Mouse (Mus musculus): ENCODE measurements around the gene St3gal2.
A peak's percentile ranks its signal among the peaks of the same experiment; 100 is the strongest.
"Not testable (repeated sequence)": the region's sequence is repeated elsewhere in the genome, so short reads cannot be mapped to it uniquely, and the experiment has no call there.

The St3gal2 gene

DNA sequence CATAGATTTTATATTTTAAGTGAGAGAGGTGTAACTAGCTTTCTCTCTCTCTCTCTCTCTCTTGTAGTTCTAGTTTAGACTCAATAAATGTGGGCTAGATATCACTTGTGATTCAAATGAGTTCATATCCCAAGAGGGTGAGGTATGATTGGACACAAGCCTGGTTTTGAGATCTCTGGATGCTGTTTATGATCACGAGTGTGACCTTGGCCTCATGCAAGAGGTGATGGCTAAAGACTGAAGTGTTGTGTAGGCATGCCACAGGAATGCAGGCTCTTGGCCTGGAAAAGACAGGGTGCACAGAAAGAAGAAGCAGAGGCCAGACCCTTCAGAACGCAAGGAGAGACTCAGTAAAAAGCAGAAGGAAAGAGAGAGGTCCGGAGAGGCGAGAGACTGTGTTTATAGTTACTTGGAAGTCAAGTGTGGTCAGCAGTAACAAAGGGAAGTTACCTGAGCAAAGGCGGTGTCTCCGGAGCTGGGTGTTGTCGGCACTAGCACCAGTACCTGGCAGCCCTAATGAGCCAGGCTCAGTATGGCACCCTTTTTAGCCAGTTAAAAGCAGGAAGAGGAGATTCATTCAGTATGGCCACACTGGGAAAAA, 24.7 kb downstream of the St3gal2 start:
- DNase-seq (ENCODE audit: low spot score), result no peak

GRCm38 (mm10) chr8:110945716-110946115, 26.0 kb downstream of the St3gal2 start:
- no peak for DNase-seq (ENCODE audit: low spot score)

DNA sequence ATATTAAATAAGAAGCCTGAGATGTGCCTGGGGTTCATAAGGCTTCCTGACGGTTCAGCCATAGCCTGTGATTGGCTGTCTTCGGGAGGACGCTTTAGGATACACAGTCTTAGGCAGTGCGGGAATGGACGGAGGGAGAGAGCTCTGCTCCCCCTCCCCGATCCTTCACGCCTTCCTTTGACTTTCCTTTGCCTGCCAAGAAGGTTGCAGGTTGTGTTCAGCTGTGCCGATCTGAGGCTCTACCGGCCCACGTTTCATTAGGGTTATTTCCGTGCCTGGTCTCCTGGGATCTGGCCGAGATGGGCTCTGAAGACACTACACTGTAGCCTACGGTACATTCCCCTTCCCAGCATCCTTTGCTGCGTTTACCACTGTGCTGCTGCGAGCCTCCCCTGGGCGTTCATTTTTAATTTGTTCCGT, 30.4 kb downstream of the St3gal2 start:
- DNase-seq (ENCODE audit: low spot score), result no peak

DNA sequence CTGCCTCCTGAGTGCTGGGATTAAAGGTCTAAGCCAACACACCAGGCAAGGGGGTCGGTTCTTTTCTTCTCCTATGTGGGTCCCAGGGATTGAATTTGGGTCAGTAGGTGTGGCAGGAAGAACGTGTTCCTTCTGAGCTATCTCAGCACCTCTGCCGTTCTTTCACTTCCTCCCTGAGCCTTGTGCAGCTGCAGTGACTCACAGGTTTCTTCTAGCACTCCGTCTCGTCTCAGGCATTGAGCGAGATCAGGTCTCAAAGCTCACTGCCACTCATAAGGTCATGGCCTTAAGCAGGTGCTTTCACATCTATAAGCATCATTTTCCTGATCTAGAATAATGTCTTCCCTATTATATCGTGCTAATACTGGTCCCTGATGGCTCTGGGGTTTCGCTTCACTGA, 35.1 kb downstream of the St3gal2 start:
- DNase-seq (ENCODE audit: low spot score), result no peak

GRCm38 (mm10) chr8:110956619-110957450, 37.1 kb downstream of the St3gal2 start:
- DNase-seq (ENCODE audit: low spot score), result no peak

- no peak for DNase-seq (ENCODE audit: low spot score)
These were observed 37.7 kb downstream of the St3gal2 start for GRCm38 (mm10) chr8:110957471-110957870.

DNA sequence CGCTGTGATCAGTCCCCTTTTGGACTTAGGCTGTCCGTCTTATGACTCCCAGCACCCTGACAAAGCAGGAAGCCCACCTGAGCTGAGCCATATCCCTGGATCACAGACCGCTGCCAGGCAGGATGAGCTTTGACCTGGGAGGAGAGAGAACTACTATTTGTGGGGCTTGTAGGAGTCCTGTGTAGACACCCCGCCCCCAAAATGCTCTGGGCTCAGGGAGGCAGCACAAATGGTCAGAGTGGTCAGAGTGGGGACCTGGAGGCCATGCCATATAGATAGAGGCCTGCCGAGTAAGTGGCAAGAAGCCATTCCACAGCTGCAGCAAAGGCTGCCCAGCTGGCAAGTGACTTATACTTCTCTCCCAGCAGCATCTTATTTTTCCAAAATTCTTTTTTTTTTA, 38.4 kb downstream of the St3gal2 start:
- DNase-seq (ENCODE audit: low spot score), result no peak

GRCm38 (mm10) chr8:110958553-110958952, 38.8 kb downstream of the St3gal2 start:
- DNase-seq (ENCODE audit: low spot score), result not testable (repeated sequence)

GRCm38 (mm10) chr8:110959071-110959780, 39.5 kb downstream of the St3gal2 start:
- no peak for DNase-seq (ENCODE audit: low spot score)

- DNase-seq (ENCODE audit: low spot score), result no peak
These were observed 40.2 kb downstream of the St3gal2 start for GRCm38 (mm10) chr8:110959906-110960305.

GRCm38 (mm10) chr8:110963051-110963450, 43.3 kb downstream of the St3gal2 start:
- no peak for DNase-seq (ENCODE audit: low spot score)

- DNase-seq (ENCODE audit: low spot score), result no peak
These were observed 44.9 kb downstream of the St3gal2 start for GRCm38 (mm10) chr8:110964666-110965065.

GRCm38 (mm10) chr8:110965594-110965993, 45.9 kb downstream of the St3gal2 start:
- DNase-seq (ENCODE audit: low spot score), result peak; percentile 53

GRCm38 (mm10) chr8:110966586-110966985, 46.9 kb downstream of the St3gal2 start:
- no peak for DNase-seq (ENCODE audit: low spot score)

DNA sequence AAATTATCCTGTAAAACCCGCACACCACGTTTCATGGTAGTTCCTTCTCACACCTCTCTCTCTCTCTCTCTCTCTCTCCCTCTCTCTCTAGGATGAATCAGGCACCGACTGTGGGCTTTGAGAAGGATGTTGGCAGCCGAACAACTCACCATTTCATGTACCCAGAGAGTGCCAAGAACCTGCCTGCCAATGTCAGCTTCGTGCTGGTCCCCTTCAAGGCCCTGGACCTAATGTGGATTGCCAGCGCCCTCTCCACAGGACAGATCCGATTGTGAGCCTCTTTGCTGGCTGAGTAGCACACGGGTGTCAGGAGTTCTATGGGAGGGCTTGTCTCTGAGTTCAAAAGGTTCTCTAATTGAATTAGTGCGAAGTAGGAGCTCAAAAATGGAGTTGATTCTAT, 47.6 kb downstream of the St3gal2 start:
- no peak for DNase-seq (ENCODE audit: low spot score)

GRCm38 (mm10) chr8:110969910-110970770, 50.4 kb downstream of the St3gal2 start:
- peak; percentile 94 for DNase-seq (ENCODE audit: low spot score)

DNA sequence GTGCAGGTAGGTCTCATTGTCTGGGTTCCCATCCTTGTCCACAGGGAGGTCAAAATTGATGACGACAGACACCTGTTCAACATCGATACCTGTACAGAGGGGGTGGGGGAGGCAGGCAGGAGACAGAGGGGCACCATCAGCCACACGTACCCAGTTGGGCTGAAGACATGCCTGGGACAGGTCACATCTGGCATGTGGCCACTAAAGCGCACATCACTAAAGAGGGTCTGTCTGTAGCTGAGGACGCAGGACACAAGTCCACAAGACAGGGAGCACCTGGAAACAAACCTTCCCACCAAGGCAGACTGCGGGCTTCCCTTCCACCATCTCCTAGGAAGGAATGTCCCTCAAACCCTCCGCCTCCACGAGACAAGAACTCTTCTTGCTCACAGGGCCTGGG, 56.8 kb downstream of the St3gal2 start:
- DNase-seq (ENCODE audit: low spot score), result not testable (repeated sequence)

- not testable (repeated sequence) for DNase-seq (ENCODE audit: low spot score)
These were observed 58.3 kb downstream of the St3gal2 start for GRCm38 (mm10) chr8:110977987-110978386.

DNA sequence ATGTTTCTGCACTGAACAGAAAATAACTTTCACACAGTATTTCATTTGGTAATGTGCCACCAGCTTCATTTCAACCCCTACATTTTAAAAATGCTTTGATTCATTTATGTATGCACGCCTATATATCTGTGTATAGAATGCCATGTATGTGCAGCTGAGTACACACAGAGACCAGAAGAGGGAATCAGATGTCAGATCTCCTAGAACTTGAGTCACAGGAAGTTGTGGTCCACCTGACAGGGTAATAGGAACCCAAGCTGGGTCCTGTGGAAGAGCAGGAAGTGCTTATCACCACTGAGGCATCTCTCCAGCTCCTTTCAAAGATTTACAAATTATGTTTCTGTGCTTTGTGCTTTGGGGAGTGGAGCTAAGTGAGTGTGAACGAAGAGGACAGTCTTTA, 61.6 kb downstream of the St3gal2 start:
- no peak for DNase-seq (ENCODE audit: low spot score)

DNA sequence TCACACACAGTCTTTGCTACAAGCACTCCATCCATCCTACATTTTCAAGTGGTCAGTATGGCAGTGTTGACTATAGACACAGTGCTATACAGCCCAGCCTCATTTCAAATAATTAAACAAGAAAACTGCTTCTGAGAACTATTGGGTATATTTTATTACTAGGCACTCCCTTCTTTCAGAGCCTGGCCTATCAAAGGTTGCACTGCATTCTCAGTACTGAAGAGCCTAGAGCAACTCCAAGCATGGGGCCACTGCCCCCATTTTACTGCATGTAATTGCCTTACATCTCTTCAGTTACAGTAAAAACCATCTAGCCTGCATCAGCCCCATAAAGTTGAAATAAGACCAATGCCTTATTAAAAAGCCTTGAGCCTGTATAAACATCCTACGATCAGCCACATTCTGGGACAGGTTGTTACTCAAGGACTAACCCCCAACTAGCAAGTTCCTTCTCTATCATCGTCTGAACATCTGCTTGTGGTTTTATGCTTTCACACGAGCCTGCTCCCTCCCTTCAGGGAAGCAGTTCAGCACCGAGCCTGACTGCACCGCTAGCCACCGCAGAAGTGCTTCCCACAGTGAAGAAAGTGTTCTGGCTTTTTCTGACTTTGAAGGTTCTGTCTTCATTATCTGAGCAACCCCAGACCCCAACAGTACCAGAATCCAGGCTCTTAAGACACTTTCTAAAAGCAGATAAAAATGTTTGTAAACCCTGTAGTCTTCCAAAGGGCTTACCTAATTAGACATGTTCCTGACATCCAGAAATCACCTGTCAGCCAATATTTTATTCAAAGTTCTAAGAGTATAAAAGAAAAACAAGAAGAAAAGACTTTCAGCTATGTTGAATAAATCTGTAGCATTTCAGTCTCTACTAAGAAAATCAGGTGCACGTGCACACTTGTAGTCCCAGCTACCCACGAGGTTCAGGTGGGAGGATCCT, 68.4 kb downstream of the St3gal2 start:
- no peak for DNase-seq (ENCODE audit: low spot score)

DNA sequence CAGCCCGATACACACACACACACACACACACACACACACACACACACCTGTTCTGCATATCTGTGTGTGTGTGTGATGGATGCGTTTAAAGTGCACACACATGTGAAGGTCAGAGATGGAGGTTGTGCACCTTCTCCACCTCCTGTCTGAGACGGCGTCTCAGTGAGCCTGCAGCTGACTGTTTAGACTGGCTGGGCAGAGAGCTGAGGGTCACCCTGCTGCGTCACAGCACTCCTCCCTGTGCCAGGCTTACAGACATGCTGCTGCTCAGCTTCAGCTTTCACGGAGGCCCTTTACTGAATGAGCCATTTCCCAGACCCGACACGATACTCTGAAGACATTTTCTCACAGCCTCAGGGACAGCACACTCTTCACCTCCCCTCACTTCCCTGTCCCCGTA, 70.3 kb downstream of the St3gal2 start:
- DNase-seq (ENCODE audit: low spot score), result no peak
